Mouse (Mus musculus): ENCODE results near the gene Ric8b.

Ric8b gene

GRCm38 (mm10) chr10:84909021-84909801, 8.2 kb upstream of the Ric8b start:
- DNase-seq (ENCODE audit: low read depth, low spot score), result no peak

- no peak for DNase-seq (ENCODE audit: low read depth, low spot score)
These were observed 7.2 kb upstream of the Ric8b start for GRCm38 (mm10) chr10:84910194-84910593.

- DNase-seq (ENCODE audit: low read depth, low spot score), result no peak
These were observed 6.5 kb upstream of the Ric8b start for GRCm38 (mm10) chr10:84910758-84911384.

- DNase-seq (ENCODE audit: low read depth, low spot score), result no peak
These were observed 4.3 kb upstream of the Ric8b start for GRCm38 (mm10) chr10:84913148-84913547.

- DNase-seq (ENCODE audit: low read depth, low spot score), result no peak
These were observed 1.9 kb upstream of the Ric8b start for GRCm38 (mm10) chr10:84915476-84915875.

- DNase-seq (ENCODE audit: low read depth, low spot score), result no peak
These were observed 297 bp downstream of the Ric8b start for GRCm38 (mm10) chr10:84917731-84918095.

GRCm38 (mm10) chr10:84926336-84926735, 8.9 kb downstream of the Ric8b start:
- no peak for DNase-seq (ENCODE audit: low read depth, low spot score)

GRCm38 (mm10) chr10:84926885-84927284, 9.5 kb downstream of the Ric8b start:
- DNase-seq (ENCODE audit: low read depth, low spot score), result no peak

- no peak for DNase-seq (ENCODE audit: low read depth, low spot score)
These were observed 11.0 kb downstream of the Ric8b start for GRCm38 (mm10) chr10:84928465-84928864.

- no peak for DNase-seq (ENCODE audit: low read depth, low spot score)
These were observed 18.3 kb downstream of the Ric8b start for GRCm38 (mm10) chr10:84935553-84936209.

- no peak for DNase-seq (ENCODE audit: low read depth, low spot score)
These were observed 19.6 kb downstream of the Ric8b start for GRCm38 (mm10) chr10:84936832-84937515.

GRCm38 (mm10) chr10:84938094-84938820, 20.8 kb downstream of the Ric8b start:
- DNase-seq (ENCODE audit: low read depth, low spot score), result no peak

- DNase-seq (ENCODE audit: low read depth, low spot score), result no peak
These were observed 21.5 kb downstream of the Ric8b start for GRCm38 (mm10) chr10:84938886-84939285.

GRCm38 (mm10) chr10:84940356-84940755, 22.9 kb downstream of the Ric8b start:
- no peak for DNase-seq (ENCODE audit: low read depth, low spot score)

GRCm38 (mm10) chr10:84945692-84946091, 28.3 kb downstream of the Ric8b start:
- DNase-seq (ENCODE audit: low read depth, low spot score), result no peak

- no peak for DNase-seq (ENCODE audit: low read depth, low spot score)
These were observed 31.7 kb downstream of the Ric8b start for GRCm38 (mm10) chr10:84948970-84949683.

- no peak for DNase-seq (ENCODE audit: low read depth, low spot score)
These were observed 32.2 kb downstream of the Ric8b start for GRCm38 (mm10) chr10:84949684-84950010.

- DNase-seq (ENCODE audit: low read depth, low spot score), result no peak
These were observed 33.0 kb downstream of the Ric8b start for GRCm38 (mm10) chr10:84950384-84950783.

- no peak for DNase-seq (ENCODE audit: low read depth, low spot score)
These were observed 36.8 kb downstream of the Ric8b start for GRCm38 (mm10) chr10:84954236-84954635.

- no peak for DNase-seq (ENCODE audit: low read depth, low spot score)
These were observed 38.8 kb downstream of the Ric8b start for GRCm38 (mm10) chr10:84956173-84956572.

GRCm38 (mm10) chr10:84958597-84958996, 41.2 kb downstream of the Ric8b start:
- no peak for DNase-seq (ENCODE audit: low read depth, low spot score)

Measured in retina, postnatal 7 days (tissue).